Mouse (Mus musculus) MEL (cell line): ENCODE results near the gene Hey2. TPM values are rescaled to one million over a fixed set of nuclear protein-coding genes. Genes with fewer than 3 reads are reported as not detected.

Experiments used
- DNase-seq: peaks from one replicate; pipeline ENCODE4 v3.0.0; 2011; ENCODE audit warnings: low read depth, low spot score
- H3K27ac ChIP-seq: 2 replicates; pipeline ENCODE4 v1.5.1; 2012; ENCODE audit warnings: low read depth, mild to moderate bottlenecking, control low read depth, low read length, moderate library complexity; ENCODE audit not compliant: control insufficient read depth
- H3K27me3 ChIP-seq, 2 experiments: fragments of 150-350 bp in 1 of 2; sonication (generic) in 1 of 2; 2 replicates each; pipeline ENCODE4 v1.6.1; 2012; ENCODE audit warnings: low read length in 2 of 2, mild to moderate bottlenecking in 2 of 2, improper control_type of control experiment in 1 of 2, moderate library complexity in 1 of 2; ENCODE audit not compliant: insufficient read depth in 2 of 2, control insufficient read depth in 1 of 2
- H3K36me3 ChIP-seq, 2 experiments: 2 replicates each; pipeline ENCODE4 v1.6.1; 2012 to 2014; ENCODE audit warnings: low read length in 2 of 2, improper control_type of control experiment in 1 of 2, inconsistent platforms in 1 of 2, mild to moderate bottlenecking in 1 of 2; ENCODE audit not compliant: insufficient read depth in 2 of 2, control insufficient read depth in 1 of 2
- H3K4me1 ChIP-seq, 2 experiments: fragments of 150-350 bp in 1 of 2; sonication (generic) in 1 of 2; 2 replicates each; pipeline ENCODE4 v1.6.1; 2012; ENCODE audit warnings: low read length in 2 of 2, improper control_type of control experiment in 1 of 2, mild to moderate bottlenecking in 1 of 2; ENCODE audit not compliant: insufficient read depth in 2 of 2, control insufficient read depth in 1 of 2
- H3K4me3 ChIP-seq, 2 experiments: fragments of 150-350 bp in 1 of 2; sonication (generic) in 1 of 2; 2 replicates each; pipeline ENCODE4 v1.5.1; 2012; ENCODE audit warnings: low read depth in 2 of 2, low read length in 2 of 2, mild to moderate bottlenecking in 2 of 2, moderate library complexity in 2 of 2, control low read depth in 1 of 2, improper control_type of control experiment in 1 of 2; ENCODE audit not compliant: control insufficient read depth in 1 of 2, insufficient read depth in 1 of 2
- H3K79me2 ChIP-seq: 2 replicates; pipeline ENCODE4 v1.6.1; 2012; ENCODE audit warnings: mild to moderate bottlenecking, low read length, moderate library complexity; ENCODE audit not compliant: control insufficient read depth, poor library complexity, insufficient read depth
- H3K9ac ChIP-seq: 2 replicates; pipeline ENCODE4 v1.6.1; 2012; ENCODE audit warnings: low read depth, mild to moderate bottlenecking, control low read depth, low read length, moderate library complexity; ENCODE audit not compliant: control insufficient read depth, poor library complexity, severe bottlenecking
- H3K9me3 ChIP-seq: fragments of 150-350 bp; sonication (generic); replicated peaks from 2 replicates; pipeline ENCODE4 v1.6.1; 2012; ENCODE audit warnings: mild to moderate bottlenecking, low read length, improper control_type of control experiment, moderate library complexity; ENCODE audit not compliant: insufficient read depth
- CHD2 ChIP-seq: IDR thresholded peaks from 2 replicates; pipeline ENCODE4 v1.6.1; 2011; ENCODE audit warnings: low read length, improper control_type of control experiment
- E2F4 ChIP-seq: IDR thresholded peaks from 2 replicates; pipeline ENCODE4 v1.6.1; 2011; ENCODE audit warnings: low read depth, low read length, improper control_type of control experiment, borderline replicate concordance
- ELF1 ChIP-seq: IDR thresholded peaks from 2 replicates; pipeline ENCODE4 v1.6.1; 2014; ENCODE audit warnings: low read depth, mild to moderate bottlenecking, inconsistent platforms, low read length, improper control_type of control experiment, moderate library complexity
- GABPA ChIP-seq: IDR thresholded peaks from 2 replicates; pipeline ENCODE4 v1.6.1; 2012; ENCODE audit warnings: low read depth, mild to moderate bottlenecking, inconsistent platforms, low read length, improper control_type of control experiment, moderate library complexity
- GATA1 ChIP-seq: IDR thresholded peaks from 2 replicates; pipeline ENCODE4 v1.6.1; 2011; ENCODE audit warnings: low read depth, low read length, improper control_type of control experiment
- HCFC1 ChIP-seq: IDR thresholded peaks from 2 replicates; pipeline ENCODE4 v1.6.1; 2012; ENCODE audit warnings: low read depth, mild to moderate bottlenecking, inconsistent platforms, low read length, improper control_type of control experiment, moderate library complexity
- JUND ChIP-seq: IDR thresholded peaks from 2 replicates; pipeline ENCODE4 v1.6.1; 2011; ENCODE audit warnings: low read depth, mild to moderate bottlenecking, improper control_type of control experiment, low read length
- MAX ChIP-seq: IDR thresholded peaks from 2 replicates; pipeline ENCODE4 v1.6.1; 2011; ENCODE audit warnings: low read length, improper control_type of control experiment
- MAZ ChIP-seq: IDR thresholded peaks from 2 replicates; pipeline ENCODE4 v1.6.1; 2012; ENCODE audit warnings: low read depth, mild to moderate bottlenecking, inconsistent platforms, low read length, improper control_type of control experiment
- MEF2A ChIP-seq: IDR thresholded peaks from 2 replicates; pipeline ENCODE4 v1.6.1; 2014; ENCODE audit warnings: low read depth, mild to moderate bottlenecking, inconsistent platforms, low read length, improper control_type of control experiment; ENCODE audit not compliant: poor library complexity, insufficient replicate concordance, severe bottlenecking; ENCODE audit errors: extremely low read depth
- MXI1 ChIP-seq: IDR thresholded peaks from 2 replicates; pipeline ENCODE4 v1.6.1; 2011; ENCODE audit warnings: mild to moderate bottlenecking, low read depth, low read length, improper control_type of control experiment
- MYC ChIP-seq: IDR thresholded peaks from 2 replicates; pipeline ENCODE4 v1.6.1; 2011; ENCODE audit warnings: low read depth, mild to moderate bottlenecking, low read length, improper control_type of control experiment, moderate library complexity
- POLR2AphosphoS5 ChIP-seq: IDR thresholded peaks from 2 replicates; pipeline ENCODE4 v1.6.1; 2012; ENCODE audit warnings: low read depth, borderline replicate concordance, mild to moderate bottlenecking, inconsistent platforms, low read length, moderate library complexity, mixed read lengths
- RAD21 ChIP-seq: IDR thresholded peaks from 2 replicates; pipeline ENCODE4 v1.6.1; 2011; ENCODE audit warnings: mild to moderate bottlenecking, low read depth, low read length, improper control_type of control experiment
- RCOR1 ChIP-seq: IDR thresholded peaks from 2 replicates; pipeline ENCODE4 v1.6.1; 2012; ENCODE audit warnings: low read depth, mild to moderate bottlenecking, inconsistent platforms, low read length, improper control_type of control experiment
- SIN3A ChIP-seq: IDR thresholded peaks from 2 replicates; pipeline ENCODE4 v1.6.1; 2012; ENCODE audit warnings: low read length, improper control_type of control experiment, inconsistent platforms
- TAL1 ChIP-seq: IDR thresholded peaks from 2 replicates; pipeline ENCODE4 v1.6.1; 2012; ENCODE audit warnings: mild to moderate bottlenecking, inconsistent platforms, low read length, moderate library complexity, mixed read lengths
- TBP ChIP-seq: IDR thresholded peaks from 2 replicates; pipeline ENCODE4 v1.8.0; 2011; ENCODE audit warnings: low read depth, low read length, improper control_type of control experiment
- TCF12 ChIP-seq: IDR thresholded peaks from 2 replicates; pipeline ENCODE4 v1.6.1; 2014; ENCODE audit warnings: low read depth, mild to moderate bottlenecking, inconsistent platforms, low read length, improper control_type of control experiment, moderate library complexity
- ZC3H11A ChIP-seq: IDR thresholded peaks from 2 replicates; pipeline ENCODE4 v1.6.1; 2012; ENCODE audit warnings: low read depth, mild to moderate bottlenecking, inconsistent platforms, low read length, improper control_type of control experiment
- ZMIZ1 ChIP-seq: IDR thresholded peaks from 2 replicates; pipeline ENCODE4 v1.6.1; 2012; ENCODE audit warnings: low read depth, mild to moderate bottlenecking, inconsistent platforms, low read length, improper control_type of control experiment, moderate library complexity
- ZNF384 ChIP-seq: IDR thresholded peaks from 2 replicates; pipeline ENCODE4 v1.6.1; 2012; ENCODE audit warnings: low read depth, mild to moderate bottlenecking, inconsistent platforms, low read length, improper control_type of control experiment
- polyA plus RNA-seq, 2 experiments: library from polyadenylated mRNA; stranded (reverse) in 1 of 2; unstranded in 1 of 2; fragments of >175 nt in 1 of 2; fragments of >200 nt in 1 of 2; gene quantifications; 2 replicates each; pipeline versions ENCODE4 v1.2.1 to v1.2.4; 2012; ENCODE audit warnings: low replicate concordance in 2 of 2, low read depth in 1 of 2; ENCODE audit not compliant: insufficient read length in 2 of 2, insufficient read depth in 1 of 2, missing spikeins in 1 of 2
- total RNA-seq: library from RNA; depleted of rRNA; stranded (reverse); fragments of 300-350 nt; gene quantifications from 2 replicates; pipeline ENCODE4 v1.2.3, GENCODE M21; 2012

The Hey2 gene
- total and polyA plus RNA-seq, 3 experiments = 0.08 TPM; not detected in 2

DNA sequence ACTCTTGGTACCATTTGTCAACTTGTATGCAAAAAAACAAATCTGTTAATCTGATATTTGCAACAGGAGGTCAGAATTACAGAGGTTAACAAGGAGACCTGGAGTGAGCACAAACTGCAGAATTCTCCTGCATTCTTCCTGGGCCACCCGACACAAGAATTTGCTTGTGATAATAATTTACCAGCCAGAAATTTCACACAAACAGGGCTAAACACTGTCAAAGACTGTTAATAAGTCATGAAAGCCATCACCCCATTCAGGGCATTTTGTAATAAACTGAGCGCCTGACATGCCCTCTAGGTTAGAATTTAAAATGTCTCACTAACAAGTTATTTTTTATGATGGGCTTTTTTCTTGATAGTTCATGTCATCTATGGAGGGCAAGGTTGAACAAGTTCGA lies 51.6 kb downstream of the Hey2 start:
- peaks cover 6 to 15% of the 10 kb centered on the region in 2 experiments; a peak in 2 of 4 replicates for H3K4me1 ChIP-seq
- H3K36me3 ChIP-seq = peaks cover 0 to 14% of the 10 kb centered on the region in 2 experiments; a peak in 2 of 4 replicates
- H3K9me3 ChIP-seq = no peaks in the 10 kb centered on the region

DNA sequence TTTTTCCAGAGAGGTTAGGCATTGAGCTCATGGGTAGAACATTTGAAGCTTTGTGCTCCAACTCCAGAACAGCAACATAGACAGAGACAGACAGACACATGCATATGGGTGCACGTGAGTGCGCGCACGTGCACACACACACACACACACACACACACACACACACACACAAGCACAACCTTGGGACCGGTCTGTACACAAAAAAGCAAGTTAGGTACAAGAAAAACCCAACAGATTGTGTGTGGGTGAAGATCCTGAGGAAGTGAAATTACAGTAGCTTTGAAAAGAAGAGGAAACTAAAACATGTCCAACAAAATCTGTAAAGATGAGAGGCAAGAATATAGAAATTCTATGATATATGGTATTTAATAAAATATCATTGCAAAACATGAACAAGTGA lies 53.1 kb downstream of the Hey2 start:
- Histone ChIP-seq H3K79me2 (no peaks in the 10 kb centered on the region), H3K4me1 (peaks cover 6 to 15% of the 10 kb centered on the region in 2 experiments; a peak in 2 of 4 replicates), H3K9me3 (no peaks in the 10 kb centered on the region), H3K27ac (no peak overlapping the region), H3K4me3 (no peak overlapping the region), H3K27me3 (no peaks in the 10 kb centered on the region), H3K9ac (no peak overlapping the region), H3K36me3 (peaks cover 0 to 14% of the 10 kb centered on the region in 2 experiments; a peak in 2 of 4 replicates)
- no peak for DNase-seq
- TF ChIP-seq JUND = no peak
- no peak for TF ChIP-seq SIN3A
- TF ChIP-seq TAL1 = no peak
- no peak for TF ChIP-seq TCF12
- no peak for TF ChIP-seq MEF2A
- TF ChIP-seq ZC3H11A = no peak
- no peak for TF ChIP-seq MXI1
- no peak for TF ChIP-seq ZNF384
- no peak for TF ChIP-seq TBP
- no peak for TF ChIP-seq RAD21
- no peak for TF ChIP-seq ZMIZ1
- TF ChIP-seq MAX = no peak
- no peak for TF ChIP-seq MAZ
- no peak for TF ChIP-seq POLR2AphosphoS5
- TF ChIP-seq E2F4 = no peak
- no peak for TF ChIP-seq GABPA
- no peak for TF ChIP-seq ELF1
- TF ChIP-seq CHD2 = no peak
- no peak for TF ChIP-seq MYC
- no peak for TF ChIP-seq RCOR1

More for the DNA sequence above, 51.6 kb downstream of the Hey2 start:
- no peak overlapping the region for H3K4me3 ChIP-seq
- no peaks in the 10 kb centered on the region for H3K27me3 ChIP-seq
- H3K79me2 ChIP-seq = no peaks in the 10 kb centered on the region
- H3K9ac ChIP-seq = no peak overlapping the region
- TF ChIP-seq HCFC1 (no peak), MXI1 (no peak), GATA1 (no peak), CHD2 (no peak)
- no peak overlapping the region for H3K27ac ChIP-seq
- no peak for DNase-seq
